Mouse (Mus musculus): ENCODE measurements around the gene Ncl. TPM values are rescaled to one million over a fixed set of nuclear protein-coding genes. Genes with fewer than 3 reads are reported as not detected.

Ncl gene
- polyA plus RNA-seq, 1 experiment from 2014 or later, result 408 TPM

- Histone ChIP-seq H3K27ac (ENCODE audit: low read depth) (no peak overlapping the region), H3K4me1 (ENCODE audit: insufficient read depth) (no peaks in the 10 kb centered on the region), H3K4me2 (no peak overlapping the region), H3K9me3 (ENCODE audit: low read depth, low read length) (no peaks in the 10 kb centered on the region), H3K27me3 (ENCODE audit: insufficient read depth, low read length) (no peaks in the 10 kb centered on the region), H3K9ac (no peak overlapping the region), H3K4me3 (ENCODE audit: low read depth, low read length) (no peak overlapping the region), H3K36me3 (ENCODE audit: insufficient read depth) (peaks cover 76% of the 10 kb centered on the region)
- peak; percentile 28 for DNase-seq
- peak; percentile 13; the same call in 1 of the 2 replicates for TF ChIP-seq CTCF (IDR thresholded peaks at IDR 0.05; ENCODE audit: low read depth)
- ATAC-seq (ENCODE audit: insufficient read depth), result no peak
- WGBS, result 69% methylated on average over 4 of the region's 4 CpGs
These were observed 10.4 kb downstream of the Ncl start for GRCm38 (mm10) chr1:86348801-86349200.

- Histone ChIP-seq H3K9ac (no peak overlapping the region), H3K36me3 (ENCODE audit: insufficient read depth) (peaks cover 69% of the 10 kb centered on the region), H3K27me3 (ENCODE audit: insufficient read depth, low read length) (no peaks in the 10 kb centered on the region), H3K27ac (ENCODE audit: low read depth) (no peak overlapping the region), H3K4me1 (ENCODE audit: insufficient read depth) (no peaks in the 10 kb centered on the region), H3K4me3 (ENCODE audit: low read depth, low read length) (no peak overlapping the region), H3K9me3 (ENCODE audit: low read depth, low read length) (no peaks in the 10 kb centered on the region), H3K4me2 (no peak overlapping the region)
- DNase-seq, result peak; percentile 18
- ATAC-seq (ENCODE audit: insufficient read depth), result no peak
- WGBS, result 65% methylated on average over 1 of the region's 1 CpGs
- TF ChIP-seq CTCF (IDR thresholded peaks at IDR 0.05; ENCODE audit: low read depth), result no peak
These were observed 11.1 kb downstream of the Ncl start for GRCm38 (mm10) chr1:86348083-86348482.

DNA sequence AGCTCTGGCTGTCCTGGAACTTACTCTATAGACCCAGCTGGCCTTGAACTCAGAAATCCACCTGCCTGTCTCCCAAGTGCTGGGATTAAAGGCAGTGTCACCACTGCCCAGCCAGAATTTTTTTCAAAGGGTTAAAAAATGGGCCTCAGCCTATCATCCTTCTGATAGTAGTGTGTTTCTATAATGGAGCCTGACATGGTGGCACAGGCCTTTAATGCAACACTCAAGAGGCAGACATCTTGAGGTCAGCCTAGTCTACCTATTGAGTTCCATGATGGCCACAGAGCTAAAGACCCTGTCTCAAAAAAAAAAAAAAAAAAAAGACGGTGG is 11.5 kb downstream of the Ncl start:
- H3K36me3 ChIP-seq (ENCODE audit: insufficient read depth), result peaks cover 66% of the 10 kb centered on the region
- no peaks in the 10 kb centered on the region for H3K9me3 ChIP-seq (ENCODE audit: low read depth, low read length)
- no peak overlapping the region for H3K27ac ChIP-seq (ENCODE audit: low read depth)
- no peak for ATAC-seq (ENCODE audit: insufficient read depth)
- H3K4me2 ChIP-seq, result no peak overlapping the region
- no peak for DNase-seq
- WGBS, result 57% methylated on average over 1 of the region's 1 CpGs
- H3K4me3 ChIP-seq (ENCODE audit: low read depth, low read length), result no peak overlapping the region
- no peaks in the 10 kb centered on the region for H3K27me3 ChIP-seq (ENCODE audit: insufficient read depth, low read length)
- no peaks in the 10 kb centered on the region for H3K4me1 ChIP-seq (ENCODE audit: insufficient read depth)
- no peak for TF ChIP-seq CTCF (IDR thresholded peaks at IDR 0.05; ENCODE audit: low read depth)
- no peak overlapping the region for H3K9ac ChIP-seq

GRCm38 (mm10) chr1:86346851-86347715 is 12.1 kb downstream of the Ncl start:
- Histone ChIP-seq H3K9ac (no peak overlapping the region), H3K4me2 (no peak overlapping the region), H3K27ac (ENCODE audit: low read depth) (no peak overlapping the region), H3K4me1 (ENCODE audit: insufficient read depth) (no peaks in the 10 kb centered on the region), H3K9me3 (ENCODE audit: low read depth, low read length) (no peaks in the 10 kb centered on the region), H3K4me3 (ENCODE audit: low read depth, low read length) (no peak overlapping the region), H3K36me3 (ENCODE audit: insufficient read depth) (peaks cover 60% of the 10 kb centered on the region), H3K27me3 (ENCODE audit: insufficient read depth, low read length) (no peaks in the 10 kb centered on the region)
- TF ChIP-seq CTCF (IDR thresholded peaks at IDR 0.05; ENCODE audit: low read depth), result peak; percentile 38
- DNase-seq, result no peak
- WGBS, result 82% methylated on average over 3 of the region's 3 CpGs
- no peak for ATAC-seq (ENCODE audit: insufficient read depth)

- DNase-seq (no peak), ATAC-seq (ENCODE audit: insufficient read depth) (no peak)
- Histone ChIP-seq H3K9ac (no peak overlapping the region), H3K9me3 (ENCODE audit: low read depth, low read length) (no peaks in the 10 kb centered on the region), H3K4me1 (ENCODE audit: insufficient read depth) (no peaks in the 10 kb centered on the region), H3K27me3 (ENCODE audit: insufficient read depth, low read length) (no peaks in the 10 kb centered on the region), H3K27ac (ENCODE audit: low read depth) (no peak overlapping the region), H3K4me2 (no peak overlapping the region), H3K36me3 (ENCODE audit: insufficient read depth) (peaks cover 49% of the 10 kb centered on the region), H3K4me3 (ENCODE audit: low read depth, low read length) (no peak overlapping the region)
- TF ChIP-seq CTCF (IDR thresholded peaks at IDR 0.05; ENCODE audit: low read depth), result no peak
- WGBS, result 90% methylated on average over 4 of the region's 4 CpGs
These were observed 13.2 kb downstream of the Ncl start for GRCm38 (mm10) chr1:86345956-86346355.

- Histone ChIP-seq H3K27me3 (ENCODE audit: insufficient read depth, low read length) (no peaks in the 10 kb centered on the region), H3K36me3 (ENCODE audit: insufficient read depth) (peaks cover 40% of the 10 kb centered on the region), H3K27ac (ENCODE audit: low read depth) (no peak overlapping the region), H3K4me1 (ENCODE audit: insufficient read depth) (no peaks in the 10 kb centered on the region), H3K9ac (no peak overlapping the region), H3K4me2 (no peak overlapping the region), H3K9me3 (ENCODE audit: low read depth, low read length) (no peaks in the 10 kb centered on the region), H3K4me3 (ENCODE audit: low read depth, low read length) (no peak overlapping the region)
- no peak for DNase-seq
- TF ChIP-seq CTCF (IDR thresholded peaks at IDR 0.05; ENCODE audit: low read depth), result no peak
- ATAC-seq (ENCODE audit: insufficient read depth), result no peak
- 90% methylated on average over 4 of the region's 4 CpGs for WGBS
These were observed 14.1 kb downstream of the Ncl start for GRCm38 (mm10) chr1:86345069-86345468.

GRCm38 (mm10) chr1:86343969-86344861 is 15.0 kb downstream of the Ncl start:
- ATAC-seq (ENCODE audit: insufficient read depth) (no peak), DNase-seq (peak; percentile 30)
- Histone ChIP-seq H3K9ac (no peak overlapping the region), H3K36me3 (ENCODE audit: insufficient read depth) (peaks cover 32% of the 10 kb centered on the region), H3K9me3 (ENCODE audit: low read depth, low read length) (no peaks in the 10 kb centered on the region), H3K4me3 (ENCODE audit: low read depth, low read length) (no peak overlapping the region), H3K4me2 (no peak overlapping the region), H3K27me3 (ENCODE audit: insufficient read depth, low read length) (no peaks in the 10 kb centered on the region), H3K27ac (ENCODE audit: low read depth) (no peak overlapping the region), H3K4me1 (ENCODE audit: insufficient read depth) (no peaks in the 10 kb centered on the region)
- 33% methylated on average over 4 of the region's 4 CpGs for WGBS
- TF ChIP-seq CTCF (IDR thresholded peaks at IDR 0.05; ENCODE audit: low read depth), result no peak

All from lung, embryonic 14.5 days (tissue).